Mouse (Mus musculus): ENCODE data around the gene Pdcl3. TPM values are rescaled to one million over a fixed set of nuclear protein-coding genes. Genes with fewer than 3 reads are reported as not detected.

Pdcl3 gene
- total RNA-seq (2012; rRNA removed): 55.6 and 60.7 TPM in 2 replicates
- total RNA-seq (2014; rRNA removed): 83.6 and 84.7 TPM in 2 replicates
- polyA plus RNA-seq (2012; ENCODE audit: insufficient read length, low read depth): 120 and 146 TPM in 2 replicates

DNA sequence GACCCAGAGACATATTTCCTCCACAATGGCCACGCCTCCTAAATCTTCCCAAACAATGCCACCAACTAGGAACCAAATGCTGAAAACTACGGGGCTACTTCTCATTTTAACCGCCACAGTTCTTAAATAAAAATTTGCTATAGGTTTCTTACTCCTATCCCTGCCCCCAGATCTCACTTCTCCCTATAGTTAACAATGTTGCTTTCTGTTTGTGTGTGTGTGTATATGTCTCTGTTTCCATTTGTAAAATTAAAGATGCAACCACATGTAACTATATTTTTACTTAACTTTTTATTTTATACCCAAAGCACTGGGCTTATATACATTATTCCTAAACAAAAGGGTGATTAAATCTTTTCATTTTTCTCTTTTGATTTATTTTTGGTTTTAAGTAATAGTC, at the start of gene Pdcl3:
Gene Pdcl3 (plus strand): TSS at position 301 of the 400 bp plus-strand sequence.
- dilution Hi-C loops (cut with MboI; ENCODE audit: extremely low pct_ligation_motif_present, extremely low pct_unique_long_range_greater_than_20kb, low sequenced_read_pairs): no loop called here
- H3K4me3 ChIP-seq (replicated peaks in 1 of 3; ENCODE audit: low read depth in 2 of 3, low read length in 2 of 3, poor library complexity in 1 of 3): no peak within 1 kb of the TSS
- no peak within 1 kb of the TSS for H3K27ac ChIP-seq (ENCODE audit: insufficient read depth, low read depth)
- no peak within 1 kb of the TSS for H3K4me2 ChIP-seq (ENCODE audit: insufficient read depth, low read depth, poor library complexity, severe bottlenecking)
- TF ChIP-seq MYC (IDR thresholded peaks at IDR 0.05; ENCODE audit: low read depth, low read length): no peak
- no peak for TF ChIP-seq ZC3H11A (IDR thresholded peaks at IDR 0.05; ENCODE audit: low read depth, low read length)
- no peak for TF ChIP-seq ETS1 (conservative IDR thresholded peaks at IDR 0.05; ENCODE audit: low read depth, low read length)
- no peak for TF ChIP-seq IRF4 (IDR thresholded peaks at IDR 0.05; ENCODE audit: low read depth, low read length)
- TF ChIP-seq ZMIZ1 (IDR thresholded peaks at IDR 0.05; ENCODE audit: low read depth, low read length): no peak
- no peak for TF ChIP-seq RCOR1 (conservative IDR thresholded peaks at IDR 0.05; ENCODE audit: low read depth, low read length)
- TF ChIP-seq UBTF (IDR thresholded peaks at IDR 0.05; ENCODE audit: low read depth, low read length): no peak
- no peak for DNase-seq (ENCODE audit: extremely low read depth)
- in situ Hi-C loops (cut with MboI; ENCODE audit: low pct_ligation_motif_present, low pct_unique_long_range_greater_than_20kb, low sequenced_read_pairs): no loop called here
- H3K27me3 ChIP-seq (replicated peaks): no peaks in the 10 kb centered on the region
- no peak within 1 kb of the TSS for H3K9ac ChIP-seq (ENCODE audit: insufficient read depth, low read depth)
- H3K4me1 ChIP-seq (ENCODE audit: control insufficient read depth in 1 of 2, insufficient read depth in 2 of 2): peaks cover 2 to 17% of the 10 kb centered on the region in 2 experiments; a peak in 3 of 4 replicates
- peaks cover 3% of the 10 kb centered on the region for H3K9me3 ChIP-seq (replicated peaks; ENCODE audit: low read length)
- peaks cover 7% of the 10 kb centered on the region for H3K79me2 ChIP-seq (replicated peaks; ENCODE audit: control insufficient read depth, extremely low read depth, insufficient read depth, poor library complexity, severe bottlenecking)
- peaks cover 0 to 4% of the 10 kb centered on the region in 2 experiments for H3K36me3 ChIP-seq (replicated peaks in 1 of 2; ENCODE audit: control insufficient read depth in 1 of 2, insufficient read depth in 1 of 2, low read length in 1 of 2)

- Histone ChIP-seq H3K36me3 (replicated peaks in 1 of 2; ENCODE audit: control insufficient read depth in 1 of 2, insufficient read depth in 1 of 2, low read length in 1 of 2) (no peaks in the 10 kb centered on the region), H3K4me3 (replicated peaks in 1 of 3; ENCODE audit: low read depth in 2 of 3, low read length in 2 of 3, poor library complexity in 1 of 3) (no peak overlapping the region), H3K27me3 (replicated peaks) (peaks cover 1% of the 10 kb centered on the region), H3K4me1 (ENCODE audit: control insufficient read depth in 1 of 2, insufficient read depth in 2 of 2) (no peaks in the 10 kb centered on the region), H3K9me3 (replicated peaks; ENCODE audit: low read length) (no peaks in the 10 kb centered on the region), H3K9ac (ENCODE audit: insufficient read depth, low read depth) (no peak overlapping the region), H3K4me2 (ENCODE audit: insufficient read depth, low read depth, poor library complexity, severe bottlenecking) (no peak overlapping the region), H3K79me2 (replicated peaks; ENCODE audit: control insufficient read depth, extremely low read depth, insufficient read depth, poor library complexity, severe bottlenecking) (no peaks in the 10 kb centered on the region), H3K27ac (ENCODE audit: insufficient read depth, low read depth) (no peak overlapping the region)
- in situ Hi-C loops (cut with MboI; ENCODE audit: low pct_ligation_motif_present, low pct_unique_long_range_greater_than_20kb, low sequenced_read_pairs) (loop anchor here (10.0 kb wide), 1 partner anchor 72 kb away; no protein-coding TSS in a partner anchor), dilution Hi-C loops (cut with MboI; ENCODE audit: extremely low pct_ligation_motif_present, extremely low pct_unique_long_range_greater_than_20kb, low sequenced_read_pairs) (no loop called here)
- peak; percentile 71 for DNase-seq (ENCODE audit: extremely low read depth)
- peak; percentile 83 to 96 for TF ChIP-seq CTCF (conservative IDR thresholded peaks at IDR 0.05 in 1 of 2, IDR thresholded peaks at IDR 0.05 in 1 of 2; ENCODE audit: low read depth in 2 of 2, low read length in 2 of 2)
- TF ChIP-seq MAFK (IDR thresholded peaks at IDR 0.05; ENCODE audit: insufficient replicate concordance, low read length): peak; percentile 70; the same call in 1 of the 2 replicates
- TF ChIP-seq TCF12 (IDR thresholded peaks at IDR 0.05; ENCODE audit: low read depth, low read length): no peak
- TF ChIP-seq RAD21 (IDR thresholded peaks at IDR 0.05; ENCODE audit: low read depth, low read length): peak; percentile 40
- TF ChIP-seq SMC3 (IDR thresholded peaks at IDR 0.05; ENCODE audit: low read depth, low read length): peak; percentile 71
Measured at GRCm38 (mm10) chr1:38936780-38937179, 48.6 kb upstream of the Pdcl3 start.

DNA sequence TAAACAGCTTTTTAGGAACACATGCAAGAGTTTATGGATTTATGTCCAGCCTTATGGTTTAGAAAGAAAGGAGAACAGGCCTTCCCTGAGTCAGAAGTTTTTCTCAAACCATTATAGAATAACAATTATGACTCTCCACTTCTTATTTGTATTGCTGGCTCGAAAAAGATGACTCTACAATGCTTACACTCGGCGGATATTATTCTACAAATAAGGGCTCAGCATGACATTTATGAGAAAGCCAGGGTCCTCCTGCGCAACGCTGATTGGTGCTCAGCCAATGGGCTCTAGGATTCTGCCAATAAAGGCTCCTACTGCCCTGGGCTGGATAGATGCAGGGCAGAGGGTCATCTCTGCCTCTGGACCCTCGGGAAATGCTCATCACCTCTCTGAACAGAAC, 46.6 kb upstream of the Pdcl3 start, which contains the start of gene Nms:
Gene Nms (plus strand): TSS at position 301 of the 400 bp plus-strand sequence.
- Histone ChIP-seq H3K4me3 (replicated peaks in 1 of 3; ENCODE audit: low read depth in 2 of 3, low read length in 2 of 3, poor library complexity in 1 of 3) (no peak within 1 kb of the TSS), H3K9ac (ENCODE audit: insufficient read depth, low read depth) (no peak within 1 kb of the TSS), H3K9me3 (replicated peaks; ENCODE audit: low read length) (no peaks in the 10 kb centered on the region), H3K27ac (ENCODE audit: insufficient read depth, low read depth) (no peak within 1 kb of the TSS), H3K4me1 (ENCODE audit: control insufficient read depth in 1 of 2, insufficient read depth in 2 of 2) (no peaks in the 10 kb centered on the region), H3K27me3 (replicated peaks) (peaks cover 8% of the 10 kb centered on the region), H3K4me2 (ENCODE audit: insufficient read depth, low read depth, poor library complexity, severe bottlenecking) (no peak within 1 kb of the TSS), H3K79me2 (replicated peaks; ENCODE audit: control insufficient read depth, extremely low read depth, insufficient read depth, poor library complexity, severe bottlenecking) (no peaks in the 10 kb centered on the region), H3K36me3 (replicated peaks in 1 of 2; ENCODE audit: control insufficient read depth in 1 of 2, insufficient read depth in 1 of 2, low read length in 1 of 2) (no peaks in the 10 kb centered on the region)
- TF ChIP-seq HCFC1 (IDR thresholded peaks at IDR 0.05; ENCODE audit: low read depth, low read length) (no peak), PAX5 (IDR thresholded peaks at IDR 0.05; ENCODE audit: low read length) (no peak), CTCF (conservative IDR thresholded peaks at IDR 0.05 in 1 of 2, IDR thresholded peaks at IDR 0.05 in 1 of 2; ENCODE audit: low read depth in 2 of 2, low read length in 2 of 2) (no peak), SMC3 (IDR thresholded peaks at IDR 0.05; ENCODE audit: low read depth, low read length) (no peak), RCOR1 (conservative IDR thresholded peaks at IDR 0.05; ENCODE audit: low read depth, low read length) (no peak), ZC3H11A (IDR thresholded peaks at IDR 0.05; ENCODE audit: low read depth, low read length) (no peak)
- no peak for DNase-seq (ENCODE audit: extremely low read depth)
- in situ Hi-C loops (cut with MboI; ENCODE audit: low pct_ligation_motif_present, low pct_unique_long_range_greater_than_20kb, low sequenced_read_pairs): loop anchor here (10.0 kb wide), 1 partner anchor 74 kb away; no protein-coding TSS in a partner anchor
- dilution Hi-C loops (cut with MboI; ENCODE audit: extremely low pct_ligation_motif_present, extremely low pct_unique_long_range_greater_than_20kb, low sequenced_read_pairs): no loop called here
